Mouse (Mus musculus): ENCODE results near the gene Dnajb12. TPM values are rescaled to one million over a fixed set of nuclear protein-coding genes. Genes with fewer than 3 reads are reported as not detected.

Dnajb12 gene
- 47.9 and 51.6 TPM in 2 replicates for total RNA-seq (2014; rRNA removed)
- 25.7 and 26.3 TPM in 2 replicates for polyA plus RNA-seq (2015; fragmentation: Nextera tagmentation; extraction: Ambion mirVana)

DNA sequence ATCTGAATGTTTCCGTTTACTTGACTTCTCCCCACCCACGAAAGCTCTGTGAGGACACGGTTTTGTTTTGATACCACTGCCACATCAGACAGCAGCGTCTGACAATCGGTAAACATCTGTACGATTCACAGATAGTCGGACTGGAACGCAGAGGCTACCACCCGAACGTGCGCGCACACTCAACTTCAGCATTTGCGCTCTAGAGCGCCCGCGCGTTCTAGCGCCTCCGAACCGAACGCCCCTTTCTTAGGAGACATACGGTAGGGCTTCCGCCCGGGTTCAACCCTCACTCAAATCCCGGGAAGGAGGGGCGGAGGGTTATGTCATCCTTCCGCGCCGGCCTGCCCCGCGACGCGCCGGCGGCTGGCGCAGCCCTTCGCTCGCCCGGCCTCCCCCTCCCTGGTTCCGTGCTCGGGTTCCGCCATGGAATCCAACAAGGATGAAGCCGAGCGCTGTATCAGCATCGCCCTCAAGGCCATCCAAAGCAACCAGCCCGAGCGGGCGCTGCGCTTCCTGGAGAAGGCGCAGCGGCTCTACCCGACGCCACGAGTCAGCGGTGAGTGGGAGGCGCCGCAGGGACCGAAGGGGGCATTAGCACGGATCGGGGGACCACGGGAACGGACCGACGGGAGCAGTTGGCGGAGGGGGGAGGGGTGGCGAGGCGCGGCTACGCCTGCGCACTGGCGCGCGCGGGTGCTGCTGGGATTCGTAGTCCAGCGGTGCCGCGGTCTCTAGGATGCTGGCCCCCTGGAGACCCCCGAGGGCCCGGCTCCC is at the start of gene Dnajb12:
Gene Dnajb12 (plus strand): TSS at position 302 of the 774 bp plus-strand sequence.
- whole genome bisulfite sequencing = under 1% methylated on average over 79 of the region's 80 CpGs
- ATAC-seq (ENCODE audit: low FRiP score) = peak; percentile 94
- peak; percentile 16 for TF ChIP-seq CTCF (IDR thresholded peaks at IDR 0.05)

DNA sequence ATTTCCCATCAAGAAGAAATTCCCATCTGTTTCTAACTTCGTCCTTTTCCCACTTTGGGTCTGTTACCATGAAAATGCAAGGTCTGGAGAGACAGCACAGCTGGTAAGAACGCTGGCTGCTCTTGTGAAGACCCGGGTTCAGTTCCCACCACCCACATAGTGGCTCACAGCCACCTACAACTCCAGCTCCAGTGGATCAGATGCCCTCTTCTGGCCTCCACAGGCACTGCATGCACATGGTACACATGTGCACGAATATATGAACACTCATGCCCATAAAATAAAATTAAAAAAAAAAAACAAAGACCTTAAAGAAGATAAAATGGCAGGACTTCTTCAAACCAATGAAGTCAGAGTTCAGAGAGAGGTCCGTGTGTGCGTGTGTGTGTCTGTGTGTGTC is 49.5 kb upstream of the Dnajb12 start:
- DNase-seq (ENCODE audit: low spot score) (no peak), ATAC-seq (ENCODE audit: low FRiP score) (no peak)
- 98% methylated on average over 6 of the region's 6 CpGs for WGBS
- peaks cover 20% of the 10 kb centered on the region for H3K36me3 ChIP-seq (ENCODE audit: insufficient read depth, low read length)
- H3K4me1 ChIP-seq (ENCODE audit: insufficient read depth, low read length) = no peaks in the 10 kb centered on the region
- no peak overlapping the region for H3K4me2 ChIP-seq (ENCODE audit: low read depth, low read length, poor library complexity, severe bottlenecking)
- H3K9ac ChIP-seq (replicated peaks; ENCODE audit: low read length, poor library complexity, severe bottlenecking) = no peak overlapping the region
- no peak overlapping the region for H3K27ac ChIP-seq (ENCODE audit: low read depth, low read length)
- no peak overlapping the region for H3K4me3 ChIP-seq (ENCODE audit: low read depth, low read length)
- H3K9me3 ChIP-seq (ENCODE audit: low read length) = no peaks in the 10 kb centered on the region
- H3K27me3 ChIP-seq (ENCODE audit: insufficient read depth, low read length) = no peaks in the 10 kb centered on the region
- TF ChIP-seq CTCF (IDR thresholded peaks at IDR 0.05) = peak; percentile 34; the same call in 1 of the 2 replicates

More for the DNA sequence above, at the start of gene Dnajb12:
- no peaks in the 10 kb centered on the region for H3K36me3 ChIP-seq (ENCODE audit: insufficient read depth, low read length)
- H3K4me2 ChIP-seq (ENCODE audit: low read depth, low read length, poor library complexity, severe bottlenecking) = peak within 1 kb of the TSS; percentile 58
- no peaks in the 10 kb centered on the region for H3K27me3 ChIP-seq (ENCODE audit: insufficient read depth, low read length)
- H3K4me1 ChIP-seq (ENCODE audit: insufficient read depth, low read length) = peaks cover 3% of the 10 kb centered on the region; the same call in 1 of the 2 replicates
- peak; percentile 97 for DNase-seq (ENCODE audit: low spot score)
- peak within 1 kb of the TSS; percentile 99 for H3K27ac ChIP-seq (ENCODE audit: low read depth, low read length)
- peak within 1 kb of the TSS; percentile 97 for H3K9ac ChIP-seq (replicated peaks; ENCODE audit: low read length, poor library complexity, severe bottlenecking)
- H3K9me3 ChIP-seq (ENCODE audit: low read length) = no peaks in the 10 kb centered on the region
- peak within 1 kb of the TSS; percentile 79 for H3K4me3 ChIP-seq (ENCODE audit: low read depth, low read length)

DNA sequence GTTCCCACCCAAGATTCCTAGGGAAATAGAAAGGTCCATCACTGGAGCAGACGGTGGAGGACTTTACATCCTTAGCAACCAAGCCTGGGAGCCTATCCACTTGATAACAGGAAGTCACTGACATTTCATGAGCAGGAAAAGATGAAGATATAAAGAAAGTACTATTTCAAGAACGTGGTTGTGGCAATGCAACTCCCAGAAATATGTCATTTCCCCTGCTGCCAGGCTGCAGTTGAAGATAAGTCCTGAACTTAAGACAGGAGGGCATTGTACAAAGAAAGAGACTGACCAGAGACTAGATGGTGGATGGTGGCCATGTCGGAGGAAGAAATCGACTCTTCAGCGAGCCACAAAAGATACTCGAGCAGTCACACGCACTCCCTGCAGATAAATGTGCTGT is 47.4 kb upstream of the Dnajb12 start:
- no peaks in the 10 kb centered on the region for H3K4me1 ChIP-seq (ENCODE audit: insufficient read depth, low read length)
- WGBS = 92% methylated on average over 7 of the region's 7 CpGs
- ATAC-seq (ENCODE audit: low FRiP score) (no peak), DNase-seq (ENCODE audit: low spot score) (no peak)
- H3K27ac ChIP-seq (ENCODE audit: low read depth, low read length) = no peak overlapping the region
- no peak for TF ChIP-seq CTCF (IDR thresholded peaks at IDR 0.05)
- H3K36me3 ChIP-seq (ENCODE audit: insufficient read depth, low read length) = peaks cover 20% of the 10 kb centered on the region
- H3K4me3 ChIP-seq (ENCODE audit: low read depth, low read length) = no peak overlapping the region
- no peak overlapping the region for H3K4me2 ChIP-seq (ENCODE audit: low read depth, low read length, poor library complexity, severe bottlenecking)
- no peaks in the 10 kb centered on the region for H3K27me3 ChIP-seq (ENCODE audit: insufficient read depth, low read length)
- H3K9me3 ChIP-seq (ENCODE audit: low read length) = no peaks in the 10 kb centered on the region
- no peak overlapping the region for H3K9ac ChIP-seq (replicated peaks; ENCODE audit: low read length, poor library complexity, severe bottlenecking)

DNA sequence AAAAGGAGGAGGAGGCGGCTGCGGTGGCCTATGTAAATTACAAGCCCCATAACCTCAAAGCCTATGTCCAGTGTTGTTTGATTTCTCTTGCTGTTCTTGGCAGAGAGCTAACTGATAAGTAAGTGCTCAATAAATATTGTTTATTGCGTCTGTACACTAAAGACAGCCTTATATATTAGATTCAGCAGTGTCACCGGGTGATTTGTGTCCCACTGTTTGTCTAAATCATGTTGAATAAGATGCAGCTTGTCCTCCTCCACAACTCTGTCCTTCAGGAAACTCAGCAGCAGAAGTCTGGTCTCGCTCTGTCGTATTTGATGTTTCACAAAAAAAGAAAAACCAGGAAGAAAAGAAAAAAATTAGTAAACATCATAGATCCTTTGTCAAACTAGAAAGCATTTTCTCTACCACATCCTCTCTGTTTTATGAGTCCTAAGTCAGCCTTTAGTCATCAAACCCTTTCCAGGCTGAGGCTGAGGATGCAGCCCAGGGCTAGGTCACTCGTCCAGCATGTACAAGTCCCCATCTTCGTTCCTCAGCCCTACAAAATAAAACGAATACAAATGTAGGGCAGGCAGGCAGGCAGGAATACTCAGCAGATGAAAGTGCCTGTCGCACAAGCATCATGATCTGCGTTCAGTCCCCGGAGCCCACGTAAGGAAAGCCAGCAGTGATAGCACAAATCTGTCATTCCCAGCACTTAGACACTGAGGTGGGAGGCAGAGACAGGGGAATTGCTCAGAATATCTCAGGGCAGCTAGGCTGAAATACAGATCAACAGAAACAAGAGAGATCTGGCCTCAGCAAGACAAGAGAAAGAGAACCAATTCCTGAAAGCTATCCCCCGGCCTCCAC is 43.8 kb upstream of the Dnajb12 start:
- no peaks in the 10 kb centered on the region for H3K4me1 ChIP-seq (ENCODE audit: insufficient read depth, low read length)
- no peak overlapping the region for H3K9ac ChIP-seq (replicated peaks; ENCODE audit: low read length, poor library complexity, severe bottlenecking)
- no peak overlapping the region for H3K4me3 ChIP-seq (ENCODE audit: low read depth, low read length)
- no peaks in the 10 kb centered on the region for H3K27me3 ChIP-seq (ENCODE audit: insufficient read depth, low read length)
- TF ChIP-seq CTCF (IDR thresholded peaks at IDR 0.05) = no peak
- no peak overlapping the region for H3K4me2 ChIP-seq (ENCODE audit: low read depth, low read length, poor library complexity, severe bottlenecking)
- no peak overlapping the region for H3K27ac ChIP-seq (ENCODE audit: low read depth, low read length)
- H3K36me3 ChIP-seq (ENCODE audit: insufficient read depth, low read length) = no peaks in the 10 kb centered on the region
- H3K9me3 ChIP-seq (ENCODE audit: low read length) = no peaks in the 10 kb centered on the region
- ATAC-seq (ENCODE audit: low FRiP score) (no peak), DNase-seq (ENCODE audit: low spot score) (no peak)
- WGBS = 84% methylated on average over 14 of the region's 14 CpGs

DNA sequence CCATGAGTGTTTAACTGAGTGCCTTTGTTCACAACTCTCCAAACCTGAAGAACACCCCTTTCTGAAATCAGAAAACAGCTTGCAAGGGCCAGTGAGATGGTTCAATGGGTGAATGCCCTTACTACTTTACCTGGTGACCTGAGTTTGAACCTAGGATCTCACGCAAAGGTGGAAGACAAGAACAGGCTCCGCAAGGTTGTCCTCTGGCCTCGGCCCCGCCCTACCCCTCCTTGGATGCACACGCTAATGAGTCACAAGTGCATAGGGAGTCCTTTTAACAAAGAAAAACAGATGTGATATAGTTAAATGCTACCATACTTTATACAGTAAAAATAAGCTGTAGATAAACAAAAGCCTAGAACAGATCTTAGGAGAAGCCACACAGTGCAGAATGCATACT is 41.9 kb upstream of the Dnajb12 start:
- H3K4me3 ChIP-seq (ENCODE audit: low read depth, low read length) = no peak overlapping the region
- H3K9me3 ChIP-seq (ENCODE audit: low read length) = no peaks in the 10 kb centered on the region
- H3K27ac ChIP-seq (ENCODE audit: low read depth, low read length) = no peak overlapping the region
- no peak for DNase-seq (ENCODE audit: low spot score)
- no peak overlapping the region for H3K9ac ChIP-seq (replicated peaks; ENCODE audit: low read length, poor library complexity, severe bottlenecking)
- H3K4me2 ChIP-seq (ENCODE audit: low read depth, low read length, poor library complexity, severe bottlenecking) = no peak overlapping the region
- ATAC-seq (ENCODE audit: low FRiP score) = no peak
- WGBS = 97% methylated on average over 5 of the region's 5 CpGs
- no peaks in the 10 kb centered on the region for H3K27me3 ChIP-seq (ENCODE audit: insufficient read depth, low read length)
- H3K4me1 ChIP-seq (ENCODE audit: insufficient read depth, low read length) = no peaks in the 10 kb centered on the region
- no peak for TF ChIP-seq CTCF (IDR thresholded peaks at IDR 0.05)
- H3K36me3 ChIP-seq (ENCODE audit: insufficient read depth, low read length) = no peaks in the 10 kb centered on the region
